Mouse (Mus musculus) forebrain, postnatal 0 days (tissue): ENCODE results near the gene Lekr1. TPM values are rescaled to one million over a fixed set of nuclear protein-coding genes. Genes with fewer than 3 reads are reported as not detected.
A peak's percentile ranks its signal among the peaks of the same experiment; 100 is the strongest.

Experiments used
- ATAC-seq: fragments of 200-750 bp; cut with Nextera tagmentation; 2 replicates; pipeline ENCODE4 v1.8.0; 2017; ENCODE audit warnings: mild to moderate bottlenecking, moderate library complexity
- DNase-seq: peaks from one replicate; pipeline ENCODE4 v3.0.0-alpha.2; 2015
- H3K27ac ChIP-seq: fragments of 300-500 bp; sonication (generic); 2 replicates; pipeline ENCODE4 v1.5.1; 2014; ENCODE audit warnings: low read depth, mild to moderate bottlenecking, antibody characterized with exemption, low read length, moderate library complexity, mixed read lengths
- H3K27me3 ChIP-seq: fragments of 300-500 bp; sonication (generic); 2 replicates; pipeline ENCODE4 v1.6.1; 2014; ENCODE audit warnings: mild to moderate bottlenecking, low read length, mixed read lengths; ENCODE audit not compliant: insufficient read depth
- H3K36me3 ChIP-seq: fragments of 300-500 bp; sonication (generic); 2 replicates; pipeline ENCODE4 v1.6.1; 2014; ENCODE audit warnings: mild to moderate bottlenecking, moderate library complexity; ENCODE audit not compliant: insufficient read depth
- H3K4me1 ChIP-seq: fragments of 300-500 bp; sonication (generic); 2 replicates; pipeline ENCODE4 v1.6.1; 2014; ENCODE audit warnings: antibody characterized with exemption; ENCODE audit not compliant: insufficient read depth
- H3K4me2 ChIP-seq: fragments of 300-500 bp; sonication (generic); 2 replicates; pipeline ENCODE4 v1.6.1; 2014; ENCODE audit warnings: low read depth, mild to moderate bottlenecking, moderate library complexity
- H3K4me3 ChIP-seq: fragments of 300-500 bp; sonication (generic); 2 replicates; pipeline ENCODE4 v1.5.1; 2014; ENCODE audit warnings: low read depth, low read length, mixed read lengths
- H3K9ac ChIP-seq: fragments of 300-500 bp; sonication (generic); 2 replicates; pipeline ENCODE4 v1.6.1; 2014; ENCODE audit warnings: mild to moderate bottlenecking
- H3K9me3 ChIP-seq: fragments of 300-500 bp; sonication (generic); 2 replicates; pipeline ENCODE4 v1.6.1; 2016; ENCODE audit warnings: low read length
- CTCF ChIP-seq: sonication (generic); IDR thresholded peaks from 2 replicates; pipeline ENCODE4 v1.5.1; 2016; ENCODE audit warnings: antibody characterized with exemption, control low read depth, low read depth
- WGBS: fragments of 180-500 bp; shearing (Covaris S2); extraction: QIAGEN DNeasy Blood & Tissue Kit; methylation state at CpG from one replicate; pipeline ENCODE4 v1.1.7; 2014; 5-methylcytosine and 5-hydroxymethylcytosine counted together
- polyA plus RNA-seq: library from polyadenylated mRNA; unstranded; fragments of >200 nt; fragmentation: Nextera tagmentation; extraction: Ambion mirVana; gene quantifications from 2 replicates; pipeline ENCODE4 v1.2.1, GENCODE M21; 2015
- total RNA-seq: library from RNA; depleted of rRNA; stranded (reverse); fragments of >200 nt; gene quantifications from 2 replicates; pipeline ENCODE4 v1.2.3, GENCODE M21; 2014

Lekr1 gene
- total and polyA plus RNA-seq, 2 experiments from 2014 or later: 3.8 to 4.8 TPM

- H3K9me3 ChIP-seq: no peaks in the 10 kb centered on the region
- no peaks in the 10 kb centered on the region for H3K36me3 ChIP-seq
- no peak for TF ChIP-seq CTCF
- DNase-seq: peak; percentile 11
- no peak overlapping the region for H3K9ac ChIP-seq
- 43% methylated on average over 11 of the region's 11 CpGs for WGBS
- H3K27me3 ChIP-seq: no peaks in the 10 kb centered on the region
- no peak overlapping the region for H3K27ac ChIP-seq
- ATAC-seq: no peak
- no peak overlapping the region for H3K4me2 ChIP-seq
- peaks cover 4% of the 10 kb centered on the region; the same call in 1 of the 2 replicates for H3K4me1 ChIP-seq
- no peak overlapping the region for H3K4me3 ChIP-seq
These were observed 2.9 kb upstream of the Lekr1 start for GRCm38 (mm10) chr3:65663176-65663575.

- TF ChIP-seq CTCF: no peak
- Histone ChIP-seq H3K27me3 (no peaks in the 10 kb centered on the region), H3K27ac (no peak overlapping the region), H3K36me3 (no peaks in the 10 kb centered on the region), H3K4me2 (no peak overlapping the region), H3K9me3 (no peaks in the 10 kb centered on the region), H3K4me1 (peaks cover 4% of the 10 kb centered on the region; the same call in 1 of the 2 replicates), H3K4me3 (no peak overlapping the region), H3K9ac (no peak overlapping the region)
- ATAC-seq (no peak), DNase-seq (no peak)
- WGBS: 60% methylated on average over 6 of the region's 6 CpGs
These were observed 4.2 kb downstream of the Lekr1 start for GRCm38 (mm10) chr3:65670216-65670615.

DNA sequence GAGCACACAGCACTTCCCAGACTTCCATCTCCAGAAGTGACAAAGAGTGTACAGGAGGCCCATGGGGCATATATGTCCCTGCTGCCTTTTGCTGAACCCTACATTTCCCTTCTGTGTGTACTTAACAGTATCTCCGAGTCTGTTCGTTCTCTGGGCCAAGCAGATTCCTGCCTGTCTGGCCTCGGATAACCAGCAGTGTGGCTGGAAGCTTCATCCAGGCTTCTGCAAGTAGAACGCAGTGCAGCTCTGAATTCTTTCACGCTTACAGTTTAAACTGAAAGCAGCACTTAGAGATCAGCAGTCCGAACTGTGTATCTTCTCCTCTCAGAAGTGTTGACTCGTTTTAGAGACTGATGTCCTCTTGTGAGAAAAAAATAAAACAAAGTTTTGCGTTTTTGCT lies 7.7 kb downstream of the Lekr1 start:
- Histone ChIP-seq H3K9ac (no peak overlapping the region), H3K4me2 (no peak overlapping the region), H3K27me3 (no peaks in the 10 kb centered on the region), H3K36me3 (no peaks in the 10 kb centered on the region), H3K27ac (no peak overlapping the region), H3K9me3 (no peaks in the 10 kb centered on the region), H3K4me1 (no peaks in the 10 kb centered on the region), H3K4me3 (no peak overlapping the region)
- ATAC-seq (no peak), DNase-seq (no peak)
- 66% methylated on average over 8 of the region's 8 CpGs for WGBS
- no peak for TF ChIP-seq CTCF

DNA sequence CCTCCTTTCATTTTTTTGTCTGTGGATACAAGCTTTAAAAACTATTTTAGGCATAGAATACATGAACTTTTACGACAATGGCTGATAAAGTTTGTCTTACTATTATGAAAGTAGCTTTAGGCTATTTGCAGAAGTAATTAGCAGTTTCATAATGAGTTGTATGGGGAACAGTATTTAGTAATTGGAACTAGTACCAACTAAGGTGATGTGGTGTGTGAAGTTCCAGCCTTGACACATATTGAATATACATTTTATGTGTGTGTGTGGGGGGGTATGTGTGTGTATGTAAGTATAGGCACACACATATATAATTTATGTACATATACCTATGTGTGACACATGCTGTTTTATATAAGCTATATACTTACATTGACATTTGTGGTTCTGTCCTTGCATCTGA lies 14.6 kb downstream of the Lekr1 start:
- no peak for DNase-seq
- WGBS: 85% methylated on average over 1 of the region's 1 CpGs
- no peak for TF ChIP-seq CTCF

DNA sequence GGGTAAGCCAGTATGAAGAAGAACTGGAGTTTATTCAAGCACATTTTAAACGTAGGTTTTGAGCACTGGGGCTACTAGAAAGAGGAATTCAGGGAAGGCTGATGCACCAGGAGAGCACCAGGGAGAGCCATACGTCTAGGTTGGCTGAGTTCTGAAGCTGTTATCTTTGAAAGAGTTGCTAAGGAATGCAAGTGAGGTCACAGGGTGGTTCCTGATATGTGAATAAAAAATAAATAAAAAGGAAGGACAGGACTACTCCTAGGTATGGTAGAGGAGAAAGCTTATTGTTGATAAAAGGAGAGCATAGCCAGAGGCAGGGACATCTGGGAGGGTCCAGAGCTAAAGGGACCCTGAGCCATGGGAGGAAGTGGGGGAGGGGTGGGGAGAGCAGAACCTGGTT lies 23.7 kb downstream of the Lekr1 start:
- no peaks in the 10 kb centered on the region for H3K9me3 ChIP-seq
- no peak overlapping the region for H3K9ac ChIP-seq
- H3K27ac ChIP-seq: no peak overlapping the region
- H3K4me2 ChIP-seq: no peak overlapping the region
- no peak for TF ChIP-seq CTCF
- H3K4me3 ChIP-seq: no peak overlapping the region
- DNase-seq (no peak), ATAC-seq (no peak)
- no peaks in the 10 kb centered on the region for H3K36me3 ChIP-seq
- H3K4me1 ChIP-seq: no peaks in the 10 kb centered on the region
- no peaks in the 10 kb centered on the region for H3K27me3 ChIP-seq
- WGBS: 54% methylated on average over 2 of the region's 2 CpGs

More for the DNA sequence above, 14.6 kb downstream of the Lekr1 start:
- no peaks in the 10 kb centered on the region for H3K27me3 ChIP-seq
- H3K9ac ChIP-seq: no peak overlapping the region
- H3K36me3 ChIP-seq: no peaks in the 10 kb centered on the region
- ATAC-seq: no peak
- H3K4me1 ChIP-seq: no peaks in the 10 kb centered on the region
- no peak overlapping the region for H3K4me2 ChIP-seq
- H3K27ac ChIP-seq: no peak overlapping the region
- H3K9me3 ChIP-seq: no peaks in the 10 kb centered on the region
- no peak overlapping the region for H3K4me3 ChIP-seq

GRCm38 (mm10) chr3:65690850-65691249 lies 24.8 kb downstream of the Lekr1 start:
- no peaks in the 10 kb centered on the region for H3K36me3 ChIP-seq
- no peak overlapping the region for H3K27ac ChIP-seq
- TF ChIP-seq CTCF: no peak
- no peaks in the 10 kb centered on the region for H3K4me1 ChIP-seq
- WGBS: 87% methylated on average over 2 of the region's 2 CpGs
- no peak overlapping the region for H3K9ac ChIP-seq
- H3K4me3 ChIP-seq: no peak overlapping the region
- ATAC-seq (no peak), DNase-seq (no peak)
- no peaks in the 10 kb centered on the region for H3K27me3 ChIP-seq
- H3K9me3 ChIP-seq: no peaks in the 10 kb centered on the region
- no peak overlapping the region for H3K4me2 ChIP-seq

DNA sequence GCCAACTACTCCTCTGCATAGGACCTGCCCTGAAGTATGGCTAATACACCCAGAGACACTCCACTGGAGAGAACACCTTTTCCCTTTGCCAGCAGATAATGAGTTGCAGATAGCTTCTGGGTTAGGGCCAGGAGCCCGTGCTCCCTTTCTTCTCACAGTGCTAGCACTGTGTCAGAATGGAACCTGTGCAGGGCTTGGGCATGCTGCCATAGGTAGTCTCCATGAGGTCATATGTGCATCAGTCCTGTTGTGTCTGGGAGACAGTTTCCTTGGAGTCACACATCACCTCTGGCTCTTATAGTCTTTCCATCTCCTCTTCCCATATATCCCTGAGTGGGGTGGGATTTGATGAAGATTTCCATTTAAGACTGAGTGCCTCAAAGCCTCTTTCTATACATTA lies 33.7 kb downstream of the Lekr1 start:
- Histone ChIP-seq H3K36me3 (no peaks in the 10 kb centered on the region), H3K27me3 (no peaks in the 10 kb centered on the region), H3K9ac (no peak overlapping the region), H3K9me3 (no peaks in the 10 kb centered on the region), H3K4me1 (no peaks in the 10 kb centered on the region), H3K4me3 (no peak overlapping the region), H3K4me2 (no peak overlapping the region), H3K27ac (no peak overlapping the region)
- no peak for TF ChIP-seq CTCF
- DNase-seq (no peak), ATAC-seq (no peak)
- WGBS: 62% methylated on average over 1 of the region's 1 CpGs

- Histone ChIP-seq H3K9ac (no peak overlapping the region), H3K27ac (no peak overlapping the region), H3K36me3 (no peaks in the 10 kb centered on the region), H3K9me3 (no peaks in the 10 kb centered on the region), H3K4me3 (no peak overlapping the region), H3K4me2 (no peak overlapping the region), H3K4me1 (no peaks in the 10 kb centered on the region), H3K27me3 (no peaks in the 10 kb centered on the region)
- no peak for ATAC-seq
- no peak for TF ChIP-seq CTCF
- no peak for DNase-seq
- WGBS: 91% methylated on average over 3 of the region's 3 CpGs
These were observed 48.3 kb downstream of the Lekr1 start for GRCm38 (mm10) chr3:65714372-65714771.
